Mouse (Mus musculus): ENCODE measurements around the gene Copz1.
A peak's percentile ranks its signal among the peaks of the same experiment; 100 is the strongest.

Copz1 gene

DNA sequence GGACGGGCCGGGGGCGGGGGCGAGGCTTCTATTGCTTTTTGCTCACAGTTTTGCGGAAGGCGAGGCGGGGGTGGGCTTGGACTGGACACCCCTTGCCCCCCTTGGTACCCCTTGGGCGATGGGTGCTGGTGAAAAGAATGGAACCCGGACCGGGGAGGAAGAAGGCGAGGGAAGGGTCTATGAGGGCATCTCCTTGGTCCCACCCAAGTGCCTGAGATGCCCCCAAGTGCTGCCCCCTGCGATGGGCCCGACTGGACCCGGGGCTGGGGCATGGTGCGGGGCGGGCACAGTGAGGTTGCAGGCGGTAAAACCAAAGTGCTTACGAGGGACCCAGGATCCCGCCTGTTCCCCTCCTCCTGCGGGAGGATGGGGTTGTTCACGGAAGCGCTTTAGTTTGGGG lies 41.7 kb downstream of the Copz1 start:
- DNase-seq: no peak

DNA sequence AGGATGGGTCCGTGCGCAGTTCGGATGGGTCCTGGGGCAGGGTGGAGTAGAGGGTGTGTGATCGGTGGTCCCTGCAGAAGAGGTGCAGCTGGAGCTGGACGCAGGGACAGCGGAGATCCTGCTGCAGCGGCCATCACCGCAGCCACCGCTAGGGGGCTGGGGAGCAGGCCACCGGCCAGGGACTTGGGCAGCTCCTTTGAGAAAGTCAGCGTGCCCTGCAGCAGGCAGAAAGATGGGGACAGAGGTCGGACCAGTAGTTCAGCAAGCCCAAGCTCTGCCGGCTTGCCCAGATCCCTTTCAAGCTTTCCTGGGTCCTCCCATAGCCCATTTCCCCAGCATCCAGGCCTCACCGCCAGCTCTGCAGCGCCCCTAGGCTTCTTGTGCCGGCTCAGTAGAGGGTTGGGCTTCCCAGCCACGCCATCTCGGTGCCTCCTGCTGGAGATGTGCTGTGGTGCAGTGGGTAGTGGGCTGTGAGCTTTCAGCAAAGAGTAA lies 42.5 kb downstream of the Copz1 start:
- DNase-seq: peak; percentile 72

GRCm38 (mm10) chr15:103315979-103316776 lies 43.7 kb downstream of the Copz1 start:
- DNase-seq: no peak

GRCm38 (mm10) chr15:103317120-103317519 lies 44.6 kb downstream of the Copz1 start:
- no peak for DNase-seq

DNA sequence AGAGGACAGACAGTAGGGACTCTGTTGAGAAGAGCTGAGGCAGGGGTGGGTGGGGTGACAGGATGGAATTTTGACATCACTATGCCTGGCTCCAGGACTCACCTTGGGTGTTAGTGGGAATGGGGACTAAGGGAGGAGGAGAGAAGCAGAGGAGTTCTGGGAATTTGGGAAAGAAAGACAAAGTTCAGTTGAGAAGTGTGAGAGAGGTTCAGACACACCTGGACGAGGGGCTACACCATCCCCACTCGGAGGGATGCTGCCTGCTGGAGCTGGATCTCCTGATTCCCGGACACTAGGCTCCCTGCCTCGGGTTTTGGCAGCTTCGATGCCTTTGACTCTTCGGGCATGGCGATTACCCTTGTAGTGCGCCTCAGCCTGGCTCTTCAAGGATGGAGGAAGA lies 45.2 kb downstream of the Copz1 start:
- no peak for DNase-seq

- DNase-seq: no peak
Observed at GRCm38 (mm10) chr15:103318201-103318816, 45.8 kb downstream of the Copz1 start.

GRCm38 (mm10) chr15:103321076-103321475 lies 48.6 kb downstream of the Copz1 start:
- no peak for DNase-seq

DNA sequence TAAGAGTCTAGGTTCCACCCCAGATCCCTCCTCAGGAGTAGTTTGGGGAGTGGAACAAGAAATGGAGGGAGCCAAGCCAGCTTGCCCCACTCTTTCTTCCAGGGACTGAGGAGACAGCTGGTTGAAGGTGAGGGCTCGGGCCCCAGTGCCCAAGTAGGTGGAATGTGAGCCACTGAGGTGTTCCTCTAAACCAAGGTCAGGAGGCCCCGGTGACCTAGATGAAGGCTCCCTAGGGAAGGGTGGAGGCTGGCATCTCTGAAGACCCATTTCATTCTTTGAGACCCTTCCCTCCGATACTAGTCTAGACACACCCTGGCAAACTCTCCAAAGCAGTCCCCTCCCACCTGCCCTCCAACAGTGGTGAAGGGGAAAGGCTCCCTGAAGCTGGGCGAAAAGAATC lies 49.9 kb downstream of the Copz1 start:
- no peak for DNase-seq

DNA sequence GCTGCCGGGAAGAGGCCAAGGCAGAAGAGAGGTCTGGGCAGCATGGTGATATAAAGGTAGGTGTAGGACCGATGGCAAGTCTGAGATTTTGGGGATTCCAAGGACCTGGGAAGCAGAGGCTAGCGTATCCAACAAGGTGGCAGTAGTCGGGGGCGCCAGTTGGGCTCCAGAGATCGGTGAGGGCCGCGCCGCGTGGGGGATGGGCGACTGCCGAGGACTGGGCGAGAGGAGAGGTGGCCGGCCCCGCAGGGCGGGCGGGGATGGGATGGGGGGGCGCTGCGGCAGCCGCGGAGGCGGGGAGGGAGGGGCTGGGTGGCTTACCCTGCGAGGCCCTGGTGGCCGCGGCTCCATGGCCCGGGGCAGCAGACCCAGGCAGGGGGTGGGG lies 50.5 kb downstream of the Copz1 start:
- DNase-seq: peak; percentile 35

DNA sequence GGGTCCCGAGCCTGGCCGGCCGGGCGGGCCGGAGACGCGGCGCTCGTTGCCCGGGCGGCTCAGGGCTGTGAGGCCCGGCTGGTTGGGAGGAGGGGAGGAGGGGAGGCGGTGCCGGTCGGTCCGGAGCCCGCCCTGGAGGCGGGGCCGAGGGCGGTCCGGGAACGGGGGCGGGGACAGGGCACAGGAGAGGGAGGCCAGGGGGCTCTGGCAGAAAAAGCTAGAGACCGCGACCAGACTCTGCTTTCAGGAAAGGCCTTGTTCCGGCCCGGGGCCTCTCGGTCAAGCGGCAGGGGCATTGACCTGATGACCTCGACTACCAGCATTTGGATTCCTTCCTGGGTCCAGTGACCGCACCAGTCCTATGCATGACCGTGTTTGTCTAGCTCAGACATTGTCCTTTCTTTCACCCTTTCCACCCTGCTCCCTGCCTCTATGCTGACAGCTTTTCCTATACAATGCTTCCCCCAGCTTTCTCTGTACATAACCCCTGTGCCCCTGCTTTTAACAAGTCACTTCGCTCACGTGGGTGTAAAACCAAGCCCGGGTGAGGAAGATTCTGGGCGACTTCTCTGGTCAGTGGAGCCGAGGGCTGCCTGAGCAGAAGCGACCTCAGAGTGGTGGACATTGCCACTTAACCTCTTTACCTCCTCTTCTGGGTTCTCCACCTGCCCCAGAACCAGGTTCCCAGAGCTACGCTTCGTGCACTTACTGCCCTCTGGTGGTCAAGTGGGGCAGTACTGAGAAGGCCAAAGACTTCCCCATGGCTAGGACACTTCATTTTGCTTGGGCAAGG lies 51.1 kb downstream of the Copz1 start:
- peak; percentile 92 for DNase-seq

- DNase-seq: no peak
Observed at GRCm38 (mm10) chr15:103333081-103333615, 60.6 kb downstream of the Copz1 start.

- DNase-seq: peak; percentile 61
Observed at GRCm38 (mm10) chr15:103333738-103334137, 61.2 kb downstream of the Copz1 start.

DNA sequence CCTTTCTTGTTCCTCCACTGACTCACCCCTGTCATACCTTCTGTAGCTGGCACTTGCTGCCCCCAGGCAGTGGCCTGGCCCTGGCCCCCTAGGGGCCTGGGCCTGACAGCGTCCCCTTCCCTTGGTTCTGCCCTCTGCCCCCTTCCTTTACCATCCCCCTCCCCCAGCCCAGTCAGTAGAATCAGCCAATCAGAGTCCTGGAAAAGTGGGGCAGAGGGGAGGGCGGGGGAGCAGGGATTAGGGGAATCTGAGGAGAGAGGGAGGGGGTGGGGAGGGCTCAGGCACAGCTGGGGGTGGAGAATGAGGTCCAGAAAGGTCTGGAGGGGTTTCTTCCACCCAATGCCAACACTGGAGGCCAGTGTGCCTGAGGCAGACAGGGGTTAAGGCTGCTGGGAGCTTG lies 61.7 kb downstream of the Copz1 start:
- no peak for DNase-seq

DNA sequence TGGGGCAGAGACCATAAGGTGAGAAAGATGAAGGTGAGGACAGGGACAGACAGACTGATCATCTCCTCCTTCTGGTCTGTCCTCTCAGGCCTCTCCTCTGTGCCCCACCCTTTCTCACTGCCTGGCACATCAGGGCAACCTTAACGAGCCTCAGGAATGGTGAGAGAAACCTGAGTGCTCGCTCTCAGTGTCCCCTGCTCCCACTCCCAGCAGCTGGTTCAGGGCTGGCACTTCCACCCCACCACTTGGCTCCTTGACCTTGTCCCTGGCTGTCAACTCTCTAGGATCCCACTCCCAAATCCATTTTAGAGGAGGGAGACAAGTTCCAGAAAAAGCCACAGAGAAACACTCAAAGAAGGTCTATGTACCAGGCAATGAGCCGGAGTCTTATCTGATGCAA lies 62.5 kb downstream of the Copz1 start:
- DNase-seq: no peak

- no peak for DNase-seq
Observed at GRCm38 (mm10) chr15:103335488-103336235, 63.1 kb downstream of the Copz1 start.

DNA sequence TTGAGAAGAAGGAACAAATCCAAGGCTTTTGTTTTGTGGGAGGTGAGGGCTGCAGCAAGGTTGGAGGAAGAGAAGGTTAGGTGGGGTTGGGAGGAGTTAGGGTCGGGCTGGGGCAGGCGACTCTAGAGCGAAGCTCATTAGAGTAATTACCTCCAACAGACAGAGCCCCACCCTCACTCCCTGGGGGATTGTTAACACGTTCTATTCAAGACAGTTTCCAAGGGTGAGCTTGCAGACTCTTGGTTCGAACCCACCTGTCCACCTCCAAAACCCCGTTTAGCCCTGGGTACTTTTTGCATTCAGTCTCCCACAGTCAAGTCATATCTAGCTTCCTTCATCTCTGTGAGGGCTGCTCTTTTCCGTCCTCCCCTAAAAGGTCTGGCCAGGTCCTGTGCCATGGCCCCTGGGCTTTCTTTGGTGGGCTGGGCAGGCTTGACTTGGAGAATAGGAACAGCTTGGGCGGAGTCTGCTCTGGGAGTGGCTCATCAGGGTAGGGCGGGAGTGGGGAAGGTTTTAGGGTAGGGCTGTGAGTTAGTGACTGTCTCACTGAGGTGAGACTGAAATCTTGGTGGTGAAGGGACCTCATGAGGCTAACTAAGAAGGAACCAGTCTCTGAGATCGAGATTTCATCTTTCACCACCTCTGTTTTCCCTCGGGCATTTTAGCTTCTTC lies 64.6 kb downstream of the Copz1 start:
- no peak for DNase-seq

- DNase-seq: no peak
Observed at GRCm38 (mm10) chr15:103338829-103339165, 66.3 kb downstream of the Copz1 start.

GRCm38 (mm10) chr15:103339166-103339960 lies 66.8 kb downstream of the Copz1 start:
- DNase-seq: no peak

- peak; percentile 37 for DNase-seq
Observed at GRCm38 (mm10) chr15:103339961-103340337, 67.4 kb downstream of the Copz1 start, which contains the start of gene Zfp385a. Gene Zfp385a, minus strand, starts transcription at chr15:103340093.

- DNase-seq: no peak
Observed at GRCm38 (mm10) chr15:103340786-103341185, 68.3 kb downstream of the Copz1 start.

GRCm38 (mm10) chr15:103341547-103341946 lies 69.0 kb downstream of the Copz1 start:
- DNase-seq: no peak
